ENCODE assay signal across 29 mouse cellular contexts in the genomic region with DNA sequence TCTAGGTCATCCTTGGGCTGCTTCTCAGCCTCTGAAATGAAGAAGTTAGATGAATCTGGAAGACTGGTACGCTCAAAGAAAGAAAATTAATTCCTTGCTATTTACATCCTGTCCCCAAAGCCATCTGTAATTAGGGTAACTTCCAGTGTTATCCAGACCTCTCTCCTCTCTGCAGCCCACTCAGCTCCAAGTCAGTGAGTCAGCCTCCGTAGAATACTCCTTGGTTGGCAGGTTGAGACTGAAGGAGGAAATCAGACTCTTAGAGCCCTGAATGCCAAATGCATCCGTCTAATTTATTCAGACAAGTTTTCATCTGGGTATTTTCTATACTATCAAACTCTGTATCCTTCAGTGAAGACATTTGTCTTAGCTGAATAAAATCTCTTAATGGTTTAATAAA.
"Had no signal": no experiment of that assay in that cellular context is flagged by ENCODE, and none has a peak within 500 bp of the region (broad histone marks: within the 10 kb centered on the region; RNA-seq: fewer than 3 reads in every experiment).

No protein-coding gene starts in this region.

- H3K27ac ChIP-seq: embryonic facial prominence, embryonic 10.5 days; embryonic facial prominence, embryonic 12.5 days; embryonic facial prominence, embryonic 13.5 days; embryonic facial prominence, embryonic 15.5 days; forebrain, embryonic 10.5 days; forebrain, embryonic 12.5 days; forebrain, embryonic 13.5 days; forebrain, embryonic 15.5 days; gastrocnemius, adult 2 months; heart, adult 2 months; heart, embryonic 10.5 days had no signal

- H3K9me3 ChIP-seq: embryonic facial prominence, embryonic 10.5 days; embryonic facial prominence, embryonic 12.5 days; embryonic facial prominence, embryonic 13.5 days; embryonic facial prominence, embryonic 15.5 days; forebrain, embryonic 10.5 days; forebrain, embryonic 12.5 days; forebrain, embryonic 13.5 days; forebrain, embryonic 15.5 days; heart, embryonic 10.5 days; heart, embryonic 12.5 days had no signal

- ATAC-seq: forebrain, embryonic 13.5 days; forebrain, embryonic 14.5 days; forebrain, embryonic 15.5 days; forebrain, postnatal 0 days had no signal

- H3K9ac ChIP-seq: embryonic facial prominence, embryonic 12.5 days; embryonic facial prominence, embryonic 13.5 days; embryonic facial prominence, embryonic 15.5 days; forebrain, embryonic 12.5 days; forebrain, embryonic 13.5 days; forebrain, embryonic 15.5 days; forebrain, postnatal 0 days; heart, embryonic 12.5 days had no signal

- H3K4me2 ChIP-seq: embryonic facial prominence, embryonic 12.5 days; embryonic facial prominence, embryonic 13.5 days; embryonic facial prominence, embryonic 15.5 days; forebrain, embryonic 12.5 days; forebrain, embryonic 13.5 days; forebrain, embryonic 15.5 days; heart, embryonic 11.5 days; heart, embryonic 12.5 days had no signal

- H3K27me3 ChIP-seq: embryonic facial prominence, embryonic 12.5 days; embryonic facial prominence, embryonic 15.5 days; forebrain, embryonic 12.5 days; forebrain, embryonic 13.5 days; forebrain, embryonic 15.5 days had no signal

- H3K36me3 ChIP-seq: embryonic facial prominence, embryonic 10.5 days; embryonic facial prominence, embryonic 12.5 days; embryonic facial prominence, embryonic 13.5 days; embryonic facial prominence, embryonic 15.5 days; forebrain, embryonic 10.5 days; forebrain, embryonic 12.5 days; forebrain, embryonic 15.5 days; heart, embryonic 10.5 days; heart, embryonic 12.5 days had no signal

- H3K4me3 ChIP-seq: embryonic facial prominence, embryonic 10.5 days; embryonic facial prominence, embryonic 12.5 days; embryonic facial prominence, embryonic 13.5 days; embryonic facial prominence, embryonic 15.5 days; erythroblast, embryonic 14.5 days; forebrain, embryonic 10.5 days; forebrain, embryonic 12.5 days; forebrain, embryonic 13.5 days; forebrain, embryonic 15.5 days; gastrocnemius, adult 2 months; heart, adult 2 months; heart, embryonic 10.5 days; heart, embryonic 12.5 days had no signal

- DNase-seq: cerebellum, adult 9-10 months; cerebellum, adult 9-11 months; cerebellum, postnatal 10 days; cerebellum, postnatal 14 days; cerebellum, postnatal 25 days; cerebellum, postnatal 36 days; embryo, embryonic 11 days; forebrain, postnatal 0 days; gastrocnemius, adult 2 months; gastrocnemius, postnatal 10 days; gastrocnemius, postnatal 14 days; gastrocnemius, postnatal 25 days; gastrocnemius, postnatal 36 days; heart, adult 11 months; heart, adult 18-20 months; heart, adult 2 months had no signal

- H3K4me1 ChIP-seq: embryonic facial prominence, embryonic 12.5 days; embryonic facial prominence, embryonic 15.5 days; forebrain, embryonic 13.5 days; heart, embryonic 10.5 days; heart, embryonic 12.5 days had no signal
